In genomic region chr11:75251006-75251512, GRCm38 (mm10) we compare ENCODE assay signal across 16 mouse cellular contexts.
"Had no signal": no experiment of that assay in that cellular context is flagged by ENCODE, and none has a peak within 500 bp of the region (broad histone marks: within the 10 kb centered on the region; RNA-seq: fewer than 3 reads in every experiment).

No protein-coding gene starts in this region.

- H3K27me3 ChIP-seq: limb, embryonic 12.5 days; liver, embryonic 13.5 days; lung, embryonic 15.5 days; midbrain, embryonic 13.5 days had no signal

- H3K36me3 ChIP-seq: limb, embryonic 12.5 days; liver, embryonic 13.5 days; lung, embryonic 15.5 days; midbrain, embryonic 13.5 days had no signal

- H3K9me3 ChIP-seq: limb, embryonic 12.5 days; liver, embryonic 13.5 days; lung, embryonic 15.5 days; megakaryocyte, embryonic 14.5 days; midbrain, embryonic 13.5 days had no signal

- H3K9ac ChIP-seq: limb, embryonic 12.5 days; liver, embryonic 13.5 days; liver, postnatal 0 days; lung, embryonic 15.5 days; midbrain, embryonic 13.5 days had no signal

- H3K4me3 ChIP-seq: left cerebral cortex, adult 2 months; limb, embryonic 12.5 days; liver, embryonic 13.5 days; lung, embryonic 15.5 days; megakaryocyte, embryonic 14.5 days; midbrain, embryonic 13.5 days had no signal

- H3K4me2 ChIP-seq: limb, embryonic 12.5 days; liver, embryonic 13.5 days; lung, embryonic 15.5 days; midbrain, embryonic 13.5 days had no signal

- ATAC-seq: liver, postnatal 0 days; midbrain, embryonic 13.5 days had no signal

- DNase-seq: kidney, adult 11 months; kidney, adult 9 months; kidney, postnatal 36 days; liver; liver, embryonic 13.5 days; liver, postnatal 0 days; lung, postnatal 14 days; thymus, postnatal 4 days had no signal

- H3K27ac ChIP-seq: kidney, postnatal 0 days; left cerebral cortex, adult 2 months; limb, embryonic 12.5 days; liver, embryonic 13.5 days; lung, embryonic 15.5 days; macrophage; stomach, postnatal 0 days had no signal
